Mouse (Mus musculus) midbrain, embryonic 11.5 days (tissue): Measurements from ENCODE around the gene Hip1r. TPM values are rescaled to one million over a fixed set of nuclear protein-coding genes. Genes with fewer than 3 reads are reported as not detected.

Source experiments
- ATAC-seq: fragments of 200-750 bp; cut with Nextera tagmentation; 2 replicates; pipeline ENCODE4 v1.8.0; 2017; ENCODE audit warnings: moderate TSS enrichment, moderate library complexity; ENCODE audit not compliant: low FRiP score
- DNase-seq: peaks from one replicate; pipeline ENCODE4 v3.0.0; 2015; ENCODE audit warnings: low spot score; ENCODE audit errors: missing footprints
- H3K27ac ChIP-seq: fragments of 300-500 bp; sonication (generic); 2 replicates; pipeline ENCODE4 v1.5.1; 2014; ENCODE audit warnings: low read depth, low read length
- H3K27me3 ChIP-seq: fragments of 300-500 bp; sonication (generic); 2 replicates; pipeline ENCODE4 v1.6.1; 2014; ENCODE audit warnings: mild to moderate bottlenecking, low read length, moderate library complexity, mixed read lengths; ENCODE audit not compliant: control insufficient read depth, insufficient read depth
- H3K36me3 ChIP-seq: fragments of 300-500 bp; sonication (generic); 2 replicates; pipeline ENCODE4 v1.6.1; 2014; ENCODE audit warnings: mild to moderate bottlenecking, low read length, moderate library complexity, mixed read lengths; ENCODE audit not compliant: control insufficient read depth, insufficient read depth
- H3K4me1 ChIP-seq: fragments of 300-500 bp; sonication (generic); 2 replicates; pipeline ENCODE4 v1.6.1; 2014; ENCODE audit warnings: low read length; ENCODE audit not compliant: control insufficient read depth, insufficient read depth
- H3K4me2 ChIP-seq: fragments of 300-500 bp; sonication (generic); 2 replicates; pipeline ENCODE4 v1.6.1; 2014; ENCODE audit warnings: mild to moderate bottlenecking, moderate library complexity
- H3K4me3 ChIP-seq: fragments of 300-500 bp; sonication (generic); 2 replicates; pipeline ENCODE4 v1.5.1; 2014; ENCODE audit warnings: low read depth, low read length
- H3K9ac ChIP-seq: fragments of 300-500 bp; sonication (generic); 2 replicates; pipeline ENCODE4 v1.6.1; 2014; ENCODE audit warnings: low read length
- H3K9me3 ChIP-seq: fragments of 300-500 bp; sonication (generic); 2 replicates; pipeline ENCODE4 v1.6.1; 2016; ENCODE audit warnings: low read length; ENCODE audit not compliant: control insufficient read depth
- WGBS: fragments of 180-500 bp; shearing (Covaris S2); extraction: QIAGEN DNeasy Blood & Tissue Kit; methylation state at CpG from one replicate; pipeline ENCODE4 v1.1.7; 2014; 5-methylcytosine and 5-hydroxymethylcytosine counted together
- polyA plus RNA-seq: library from polyadenylated mRNA; unstranded; fragments of >200 nt; fragmentation: Nextera tagmentation; extraction: Ambion mirVana; gene quantifications from 2 replicates; pipeline ENCODE4 v1.2.1, GENCODE M21; 2014

The Hip1r gene
- polyA plus RNA-seq, 1 experiment from 2014 or later, result 5.2 TPM

DNA sequence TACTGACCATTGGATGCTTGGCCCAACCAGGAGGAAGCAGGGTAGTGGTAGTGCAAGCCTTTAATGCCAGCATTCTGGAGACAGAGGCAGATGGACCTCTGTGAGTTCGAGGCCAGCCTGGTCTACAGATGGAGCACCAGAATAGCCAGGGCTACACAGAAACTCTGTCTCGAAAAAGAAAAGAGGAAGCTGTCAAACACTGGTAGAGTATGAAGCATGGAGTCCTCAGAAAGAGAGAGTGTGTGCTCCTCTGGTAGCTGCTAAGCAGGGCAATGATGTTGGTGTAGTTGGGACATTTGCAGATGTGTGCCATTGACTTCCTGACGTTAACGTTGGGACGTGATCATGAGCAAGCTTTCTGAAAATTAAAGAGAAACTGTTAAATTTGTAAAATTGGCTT is 34.9 kb upstream of the Hip1r start:
- no peaks in the 10 kb centered on the region for H3K27me3 ChIP-seq
- DNase-seq (no peak), ATAC-seq (no peak)
- no peak overlapping the region for H3K4me2 ChIP-seq
- WGBS, result 87% methylated on average over 5 of the region's 5 CpGs
- H3K9ac ChIP-seq, result no peak overlapping the region
- H3K4me1 ChIP-seq, result no peaks in the 10 kb centered on the region
- H3K4me3 ChIP-seq, result no peak overlapping the region
- H3K9me3 ChIP-seq, result no peaks in the 10 kb centered on the region
- H3K27ac ChIP-seq, result no peak overlapping the region
- no peaks in the 10 kb centered on the region for H3K36me3 ChIP-seq

DNA sequence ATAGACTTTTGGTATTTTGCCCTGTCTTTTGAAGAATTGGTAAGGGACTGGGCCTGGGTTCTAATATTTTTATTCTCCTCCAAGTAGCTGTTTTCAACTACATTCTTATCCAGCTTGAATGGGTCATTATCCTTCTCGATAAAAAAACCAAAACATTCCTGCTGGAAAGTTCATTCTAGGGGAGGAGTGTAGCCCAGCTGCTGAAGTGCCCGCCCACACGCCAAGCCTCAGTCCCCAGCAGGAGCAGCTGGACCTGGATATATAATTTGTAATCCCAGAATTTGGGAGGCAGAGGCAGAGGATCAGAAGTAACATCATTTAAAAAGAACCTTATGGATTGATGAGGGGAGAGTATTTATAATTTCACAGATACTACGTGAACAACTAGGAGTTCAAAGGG is 26.9 kb upstream of the Hip1r start:
- no peak overlapping the region for H3K4me2 ChIP-seq
- H3K27me3 ChIP-seq, result no peaks in the 10 kb centered on the region
- no peak overlapping the region for H3K4me3 ChIP-seq
- no peak overlapping the region for H3K9ac ChIP-seq
- H3K36me3 ChIP-seq, result no peaks in the 10 kb centered on the region
- no peaks in the 10 kb centered on the region for H3K4me1 ChIP-seq
- DNase-seq (no peak), ATAC-seq (no peak)
- no peak overlapping the region for H3K27ac ChIP-seq
- 74% methylated on average over 4 of the region's 4 CpGs for WGBS
- no peaks in the 10 kb centered on the region for H3K9me3 ChIP-seq

DNA sequence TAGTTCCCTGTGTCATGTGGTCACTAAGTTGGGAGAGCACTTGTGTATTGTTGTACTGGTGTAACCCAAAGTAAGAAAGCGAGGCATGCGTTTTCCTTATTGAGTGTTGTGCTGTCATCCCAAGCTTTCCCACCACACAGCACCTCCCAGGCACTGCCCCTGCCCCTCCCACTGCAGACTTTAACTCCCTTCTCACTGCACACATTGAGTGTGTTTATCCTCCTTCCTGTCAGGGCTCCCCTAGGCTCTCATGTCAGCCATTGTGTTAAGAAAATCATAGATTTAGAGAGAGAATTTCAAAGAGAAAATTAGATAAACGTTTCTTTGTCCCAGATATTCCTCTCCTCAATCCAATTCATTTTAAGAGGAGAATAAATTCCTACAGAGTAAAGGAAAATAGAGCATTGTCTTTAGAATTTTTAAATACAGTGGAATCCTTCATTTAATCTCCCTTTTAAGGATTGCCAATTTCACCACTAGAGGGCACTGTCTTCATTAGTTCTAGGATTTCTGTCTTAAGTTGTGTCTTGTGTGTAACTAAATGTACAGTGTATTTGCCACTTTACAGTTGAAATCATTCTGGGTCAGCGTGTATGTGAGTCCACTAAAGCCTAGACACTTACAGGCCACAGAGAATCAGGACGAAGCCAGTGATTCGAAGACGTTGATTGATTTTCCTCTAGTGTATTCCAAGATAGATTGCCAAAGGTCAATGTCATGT is 26.2 kb upstream of the Hip1r start:
- Histone ChIP-seq H3K36me3 (no peaks in the 10 kb centered on the region), H3K27me3 (no peaks in the 10 kb centered on the region), H3K9ac (no peak overlapping the region), H3K4me3 (no peak overlapping the region), H3K4me1 (no peaks in the 10 kb centered on the region), H3K4me2 (no peak overlapping the region), H3K9me3 (no peaks in the 10 kb centered on the region), H3K27ac (no peak overlapping the region)
- ATAC-seq, result no peak
- 58% methylated on average over 7 of the region's 7 CpGs for WGBS
- DNase-seq, result peak; percentile 93

DNA sequence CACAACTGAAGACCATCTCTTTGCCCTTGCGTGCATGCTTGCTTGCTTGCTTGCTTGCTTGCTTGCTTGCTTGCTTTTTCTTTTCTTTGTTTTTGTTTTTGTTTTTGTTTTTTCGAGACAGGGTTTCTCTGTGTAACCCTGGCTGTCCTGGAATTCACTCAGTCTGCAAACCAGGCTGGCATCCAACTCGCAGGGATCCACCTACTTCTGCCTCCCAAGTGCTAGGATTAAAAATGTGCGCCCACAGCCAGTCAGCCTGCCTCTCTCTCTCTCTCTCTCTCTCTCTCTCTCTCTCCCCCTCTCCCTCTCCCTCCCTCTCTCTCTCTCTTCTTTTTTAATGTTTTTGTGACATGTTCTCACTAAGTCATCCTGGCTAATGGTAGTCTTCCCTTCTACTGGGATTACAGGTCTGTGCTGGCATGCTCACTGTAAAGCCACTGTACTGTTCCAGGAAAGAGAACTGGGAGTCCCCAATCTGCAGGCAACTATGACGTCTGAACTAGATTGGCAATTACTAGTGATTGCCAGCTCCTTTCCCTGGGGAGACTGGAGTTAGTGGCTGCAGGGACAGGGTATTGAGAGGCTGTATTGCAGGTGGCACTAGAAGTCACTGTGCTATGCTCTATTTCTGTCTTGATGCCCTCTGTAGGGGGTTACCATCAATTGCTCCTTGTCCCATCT is 20.9 kb upstream of the Hip1r start:
- Histone ChIP-seq H3K9me3 (no peaks in the 10 kb centered on the region), H3K4me3 (no peak overlapping the region), H3K9ac (no peak overlapping the region), H3K4me1 (no peaks in the 10 kb centered on the region), H3K36me3 (no peaks in the 10 kb centered on the region), H3K27me3 (no peaks in the 10 kb centered on the region), H3K4me2 (no peak overlapping the region), H3K27ac (no peak overlapping the region)
- 76% methylated on average over 5 of the region's 5 CpGs for WGBS
- ATAC-seq (no peak), DNase-seq (no peak)

DNA sequence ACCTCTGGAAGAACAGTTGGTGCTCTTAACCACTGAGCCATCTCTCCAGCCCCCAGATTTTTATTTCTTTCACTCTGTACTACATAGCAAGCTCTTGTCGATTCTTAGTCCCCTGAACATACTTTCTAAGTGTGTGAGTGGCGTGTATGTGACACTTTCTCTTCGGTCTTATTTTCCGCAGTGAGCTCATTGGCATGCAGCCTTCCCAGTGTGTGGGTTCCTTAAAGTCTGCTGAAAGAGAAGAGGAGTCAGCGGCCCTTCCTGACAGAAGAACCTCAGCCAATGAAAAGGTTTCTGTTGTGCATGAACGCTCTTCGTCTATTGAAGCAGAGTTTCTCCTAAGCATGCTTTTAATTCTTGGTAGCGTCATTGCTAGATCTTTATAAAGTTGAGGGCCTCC is 16.2 kb upstream of the Hip1r start:
- no peak for ATAC-seq
- no peak overlapping the region for H3K4me2 ChIP-seq
- no peak overlapping the region for H3K4me3 ChIP-seq
- no peak overlapping the region for H3K27ac ChIP-seq
- no peak for DNase-seq
- no peaks in the 10 kb centered on the region for H3K4me1 ChIP-seq
- H3K9me3 ChIP-seq, result no peaks in the 10 kb centered on the region
- no peaks in the 10 kb centered on the region for H3K36me3 ChIP-seq
- WGBS, result 75% methylated on average over 8 of the region's 8 CpGs
- no peak overlapping the region for H3K9ac ChIP-seq
- H3K27me3 ChIP-seq, result no peaks in the 10 kb centered on the region

DNA sequence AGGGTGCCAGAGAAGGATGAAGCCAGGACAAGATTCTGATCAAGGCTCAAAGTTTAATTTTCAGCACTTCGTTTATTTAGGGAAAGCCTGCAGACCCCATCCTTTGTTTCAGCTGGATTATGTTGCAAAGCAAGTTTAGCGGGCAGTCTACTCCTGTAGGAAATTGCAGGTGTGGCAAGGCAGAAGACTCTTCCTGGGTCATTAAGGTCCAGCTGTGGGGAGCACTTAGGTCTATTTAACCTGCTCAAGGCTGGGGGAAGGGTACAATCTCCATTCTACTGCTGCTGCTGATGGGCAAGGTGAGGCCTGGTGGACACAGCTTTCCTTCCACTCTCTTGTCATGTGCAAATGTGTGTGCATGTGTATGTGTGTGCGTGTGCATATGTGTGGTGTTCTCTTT is 14.4 kb upstream of the Hip1r start:
- ATAC-seq, result no peak
- no peaks in the 10 kb centered on the region for H3K36me3 ChIP-seq
- no peaks in the 10 kb centered on the region for H3K9me3 ChIP-seq
- no peak overlapping the region for H3K9ac ChIP-seq
- WGBS, result 89% methylated on average over 3 of the region's 3 CpGs
- H3K27ac ChIP-seq, result no peak overlapping the region
- H3K4me2 ChIP-seq, result no peak overlapping the region
- no peak for DNase-seq
- H3K4me1 ChIP-seq, result no peaks in the 10 kb centered on the region
- no peaks in the 10 kb centered on the region for H3K27me3 ChIP-seq
- H3K4me3 ChIP-seq, result no peak overlapping the region

DNA sequence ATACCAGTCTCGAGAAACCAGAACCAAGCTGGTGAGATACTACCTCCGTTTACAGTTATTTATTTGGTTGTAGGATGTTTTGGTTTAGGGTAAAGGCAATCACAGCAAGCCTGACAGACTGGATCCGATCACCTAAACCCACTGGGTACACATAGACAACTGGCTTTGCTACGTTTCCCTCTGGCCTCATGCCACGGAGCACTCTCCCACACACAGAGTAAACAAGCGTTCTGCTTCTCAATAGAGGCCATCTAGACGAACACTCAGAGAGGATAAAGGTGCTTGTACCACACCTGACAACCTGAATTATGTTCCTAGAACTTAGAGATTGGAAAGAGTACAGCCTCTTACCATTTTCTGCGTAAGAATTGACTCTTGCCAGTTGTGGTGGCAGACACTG is 13.3 kb upstream of the Hip1r start:
- 84% methylated on average over 8 of the region's 8 CpGs for WGBS
- no peaks in the 10 kb centered on the region for H3K36me3 ChIP-seq
- ATAC-seq (no peak), DNase-seq (no peak)
- no peak overlapping the region for H3K4me2 ChIP-seq
- H3K9ac ChIP-seq, result no peak overlapping the region
- H3K27me3 ChIP-seq, result no peaks in the 10 kb centered on the region
- H3K4me3 ChIP-seq, result no peak overlapping the region
- H3K4me1 ChIP-seq, result no peaks in the 10 kb centered on the region
- no peaks in the 10 kb centered on the region for H3K9me3 ChIP-seq
- H3K27ac ChIP-seq, result no peak overlapping the region

DNA sequence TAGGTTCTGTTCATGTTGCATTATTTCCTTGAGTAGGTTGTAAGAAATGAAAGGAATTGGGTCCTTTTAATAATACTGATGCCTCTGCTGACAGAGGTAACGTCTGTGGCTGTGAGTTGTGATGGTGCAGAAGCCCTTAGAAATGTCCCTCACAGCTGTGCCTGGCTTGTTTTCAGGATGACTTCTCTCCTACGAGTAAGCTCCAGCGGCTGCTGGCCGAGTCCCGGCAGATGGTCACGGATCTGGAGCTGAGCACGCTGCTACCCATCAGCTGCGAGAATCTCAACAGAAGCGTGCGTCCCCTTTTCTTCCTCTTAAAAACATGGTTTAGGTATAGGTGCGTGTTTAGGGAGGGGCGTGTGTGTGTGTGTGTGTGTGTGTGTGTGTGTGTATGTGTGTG is 12.4 kb upstream of the Hip1r start:
- Histone ChIP-seq H3K36me3 (no peaks in the 10 kb centered on the region), H3K4me1 (no peaks in the 10 kb centered on the region), H3K9ac (no peak overlapping the region), H3K27ac (no peak overlapping the region), H3K4me3 (no peak overlapping the region), H3K9me3 (no peaks in the 10 kb centered on the region), H3K4me2 (no peak overlapping the region), H3K27me3 (no peaks in the 10 kb centered on the region)
- DNase-seq (no peak), ATAC-seq (no peak)
- WGBS, result 88% methylated on average over 12 of the region's 12 CpGs

DNA sequence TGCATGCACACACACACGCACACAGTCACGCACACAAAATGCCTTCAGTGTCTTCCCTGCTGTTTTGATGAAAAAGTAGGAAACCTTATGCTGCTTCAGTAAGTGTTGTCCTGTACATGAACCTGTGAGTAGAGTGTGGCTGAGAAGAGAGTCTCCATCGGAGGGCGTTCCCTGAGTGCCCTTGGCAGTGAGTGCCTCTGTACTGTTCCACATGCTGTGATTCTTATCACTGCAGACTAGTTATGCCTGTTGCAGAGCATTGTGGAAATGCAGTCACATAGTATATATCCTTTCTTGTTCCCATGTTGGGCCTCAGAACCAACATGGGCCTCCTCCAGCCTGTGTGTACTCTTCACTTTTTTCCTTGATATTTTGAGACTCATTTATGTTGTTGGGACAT is 9.2 kb upstream of the Hip1r start:
- H3K27me3 ChIP-seq, result no peaks in the 10 kb centered on the region
- H3K4me1 ChIP-seq, result no peaks in the 10 kb centered on the region
- no peak overlapping the region for H3K27ac ChIP-seq
- H3K9me3 ChIP-seq, result no peaks in the 10 kb centered on the region
- DNase-seq, result no peak
- 93% methylated on average over 4 of the region's 4 CpGs for WGBS
- no peak for ATAC-seq
- H3K4me2 ChIP-seq, result no peak overlapping the region
- H3K4me3 ChIP-seq, result no peak overlapping the region
- H3K36me3 ChIP-seq, result no peaks in the 10 kb centered on the region
- no peak overlapping the region for H3K9ac ChIP-seq
